Mouse (Mus musculus) thymus, postnatal 4 days (tissue): ENCODE data around the gene Lrmp.
"Not testable (repeated sequence)": the region's sequence is repeated elsewhere in the genome, so short reads cannot be mapped to it uniquely, and the experiment has no call there.

ENCODE experiments used
- DNase-seq: peaks from one replicate; pipeline ENCODE4 v3.0.0; 2021

The Lrmp gene

DNA sequence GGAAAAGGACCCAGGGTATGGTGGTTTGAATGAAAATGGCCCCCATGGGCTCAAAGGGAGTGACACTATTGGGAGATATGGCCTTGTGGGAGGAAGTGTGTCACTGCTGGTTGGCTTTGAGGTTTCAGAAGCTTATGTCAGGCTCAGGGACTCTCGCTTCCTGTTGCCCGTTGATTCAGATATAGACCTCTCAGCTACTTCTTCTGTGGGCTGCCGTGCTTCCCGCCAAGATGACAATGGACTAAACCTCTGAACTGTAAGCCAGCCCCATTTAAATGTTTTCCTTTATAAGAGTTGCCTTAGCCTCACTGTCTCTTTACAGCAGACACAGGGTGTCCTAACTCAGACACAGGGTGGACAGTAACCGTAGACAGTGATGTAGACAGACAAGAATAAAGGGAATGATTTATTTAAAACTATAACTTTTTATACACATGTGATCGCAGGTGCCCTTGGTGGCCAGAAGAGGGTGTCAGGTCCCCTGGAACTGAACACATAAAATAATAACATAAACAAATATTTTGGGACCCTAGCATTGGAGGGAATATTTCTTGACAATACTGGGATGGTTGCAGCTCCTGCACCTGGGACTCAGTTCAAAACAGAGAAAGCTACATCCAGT, at the start of gene Lrmp:
Gene Lrmp (plus strand): TSS at position 178 of the 622 bp plus-strand sequence.
- no peak for DNase-seq

- no peak for DNase-seq
Measured at GRCm38 (mm10) chr6:145066416-145066815, 49.0 kb upstream of the Lrmp start.

DNA sequence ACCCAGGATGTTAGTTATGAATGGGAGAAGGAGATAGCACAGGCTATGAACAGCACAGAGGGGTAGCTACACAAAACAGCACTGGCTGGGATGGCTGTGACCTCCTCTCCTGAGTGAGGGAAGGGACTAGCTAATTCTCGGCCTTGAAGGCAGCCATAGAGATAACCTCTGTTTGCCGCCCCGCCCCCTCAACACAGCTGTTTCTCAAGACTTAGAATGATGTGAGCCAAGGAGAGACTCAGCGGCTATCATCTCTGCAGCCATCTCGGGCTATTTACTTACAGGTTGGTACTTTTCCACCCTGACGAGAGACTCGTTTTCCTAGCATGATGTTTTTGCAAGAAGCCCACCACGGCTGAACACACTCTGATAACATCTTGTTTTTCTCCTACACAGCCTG, 47.8 kb upstream of the Lrmp start:
- DNase-seq = no peak

DNA sequence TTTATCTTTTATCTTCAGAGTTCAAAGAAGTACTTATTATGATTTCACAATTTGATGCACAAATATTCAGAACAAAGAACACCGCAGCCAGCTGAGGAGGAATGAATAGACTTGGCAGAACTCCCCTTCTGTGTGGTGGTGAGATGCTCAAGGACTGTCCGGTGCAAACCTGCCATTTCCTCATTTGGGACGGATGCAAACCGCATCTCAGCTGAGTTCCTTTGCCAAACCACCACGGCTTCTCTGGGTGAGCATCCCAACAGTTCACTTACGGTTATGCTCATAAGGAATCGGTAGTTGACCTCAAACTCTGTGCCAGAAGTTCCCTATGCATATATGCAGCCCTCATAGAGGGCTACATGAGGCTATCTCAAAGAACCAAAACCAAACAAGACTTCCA, 46.1 kb upstream of the Lrmp start:
- no peak for DNase-seq

DNA sequence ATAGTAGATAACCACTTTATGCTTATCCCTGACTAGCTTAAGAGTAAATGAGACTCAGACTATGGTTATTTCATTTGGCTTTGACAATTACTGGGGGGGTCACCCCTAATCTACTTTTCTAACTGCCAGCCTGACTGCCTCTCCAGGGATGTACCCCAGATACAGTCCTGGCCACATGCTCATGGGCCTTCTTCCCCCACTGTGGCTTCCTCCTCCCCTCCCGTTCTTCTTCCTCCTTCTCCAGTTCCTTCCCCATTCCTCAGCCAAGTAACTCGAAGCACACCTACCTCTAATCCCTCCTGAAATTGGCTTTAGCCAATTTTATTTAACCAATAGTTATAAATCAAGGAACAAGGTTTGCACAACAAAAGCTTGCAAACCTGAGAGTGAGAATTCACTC, 45.5 kb upstream of the Lrmp start:
- DNase-seq = no peak

GRCm38 (mm10) chr6:145074461-145074860, 41.0 kb upstream of the Lrmp start:
- DNase-seq = no peak

GRCm38 (mm10) chr6:145075088-145075547, 40.3 kb upstream of the Lrmp start:
- DNase-seq = peak; percentile 31

GRCm38 (mm10) chr6:145075548-145076224, 39.8 kb upstream of the Lrmp start, which contains the start of gene Bcat1:
Gene Bcat1, minus strand, starts transcription at chr6:145076184.
- peak; percentile 66 for DNase-seq

GRCm38 (mm10) chr6:145076286-145076685, 39.2 kb upstream of the Lrmp start:
- no peak for DNase-seq

DNA sequence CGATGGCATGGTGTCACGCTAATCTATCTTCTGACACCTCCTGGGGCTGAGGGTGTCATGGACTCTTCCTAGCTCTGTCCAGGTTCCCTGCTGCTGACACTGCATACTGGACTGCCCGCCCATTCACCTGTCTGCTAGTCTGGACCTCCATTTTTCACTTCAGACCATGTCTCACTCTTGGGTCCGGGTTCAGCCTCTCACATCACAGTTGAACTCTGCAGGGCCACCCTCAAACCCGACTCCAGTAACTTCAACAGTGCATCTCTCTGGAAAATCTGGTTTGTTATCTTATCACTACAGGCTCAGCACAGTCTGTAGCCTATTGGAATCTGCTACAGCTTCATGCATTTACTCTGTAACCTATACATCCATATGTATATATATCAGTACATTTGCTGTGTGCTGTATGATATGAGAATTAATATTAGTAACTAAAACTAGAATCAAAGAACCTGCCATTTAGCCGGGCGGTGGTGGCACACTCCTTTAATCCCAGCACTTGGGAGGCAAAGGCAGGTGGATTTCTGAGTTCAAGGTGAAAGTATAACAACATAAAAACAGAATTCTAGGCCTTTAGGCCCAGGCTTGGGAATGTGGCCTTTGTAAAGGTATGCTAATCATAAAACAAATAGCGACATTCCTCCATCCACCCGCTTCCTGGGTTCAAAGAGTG, 36.2 kb upstream of the Lrmp start:
- DNase-seq = no peak

GRCm38 (mm10) chr6:145081721-145082120, 33.7 kb upstream of the Lrmp start:
- DNase-seq = no peak

- DNase-seq = no peak
Measured at GRCm38 (mm10) chr6:145084343-145085117, 30.9 kb upstream of the Lrmp start.

- no peak for DNase-seq
Measured at GRCm38 (mm10) chr6:145088451-145089113, 26.9 kb upstream of the Lrmp start.

DNA sequence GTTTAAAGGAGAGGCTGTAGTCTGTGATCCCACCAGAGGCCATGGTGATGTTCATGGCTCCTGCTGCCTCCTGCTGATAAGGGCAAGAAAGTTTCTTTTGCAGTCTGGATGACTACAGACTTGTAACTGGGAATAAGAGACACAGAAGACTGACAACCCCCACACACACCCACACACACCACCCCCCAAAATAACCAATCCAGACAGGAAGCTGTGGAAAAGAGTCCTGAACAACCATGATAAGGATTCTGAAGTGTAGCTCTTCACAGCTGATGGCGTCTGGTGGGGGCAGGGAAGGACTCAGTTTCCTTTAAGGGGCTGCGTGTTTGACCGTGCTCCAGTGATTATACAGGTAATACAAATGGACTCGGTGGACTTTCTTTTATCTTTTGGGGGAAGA, 26.1 kb upstream of the Lrmp start:
- peak; percentile 29 for DNase-seq

DNA sequence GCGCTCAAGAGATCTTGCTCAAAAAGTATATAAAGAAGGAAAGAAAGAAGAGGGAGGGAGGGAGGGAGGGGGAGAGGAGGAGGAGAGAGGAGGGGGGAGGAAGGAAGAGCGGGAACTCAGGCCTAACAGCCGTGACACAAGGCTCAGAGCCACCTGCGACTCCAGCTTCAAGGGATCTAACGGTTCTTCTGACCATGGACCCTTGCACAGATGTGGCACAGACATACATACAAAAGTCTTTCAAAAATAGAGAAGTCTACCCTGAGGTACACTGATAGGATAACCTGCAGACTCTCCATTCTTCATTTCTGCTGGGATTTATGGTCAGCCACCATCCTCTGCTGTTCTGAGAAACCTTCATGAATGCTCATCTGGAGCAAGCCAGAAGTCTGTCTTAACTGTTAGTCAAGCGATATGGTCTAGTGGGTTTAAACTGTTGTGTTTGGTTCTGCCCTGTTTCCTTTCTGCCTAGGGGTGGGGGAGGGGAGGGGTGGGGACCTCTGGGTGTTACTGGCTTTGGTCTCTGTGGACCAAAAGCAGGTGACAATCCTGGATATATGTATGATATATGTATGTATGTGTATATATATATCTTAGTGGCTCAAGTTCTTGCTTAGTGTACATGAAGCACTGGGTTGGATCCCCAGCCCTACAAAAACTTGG, 25.1 kb upstream of the Lrmp start:
- DNase-seq = peak; percentile 68

- no peak for DNase-seq
Measured at GRCm38 (mm10) chr6:145090928-145091327, 24.5 kb upstream of the Lrmp start.

DNA sequence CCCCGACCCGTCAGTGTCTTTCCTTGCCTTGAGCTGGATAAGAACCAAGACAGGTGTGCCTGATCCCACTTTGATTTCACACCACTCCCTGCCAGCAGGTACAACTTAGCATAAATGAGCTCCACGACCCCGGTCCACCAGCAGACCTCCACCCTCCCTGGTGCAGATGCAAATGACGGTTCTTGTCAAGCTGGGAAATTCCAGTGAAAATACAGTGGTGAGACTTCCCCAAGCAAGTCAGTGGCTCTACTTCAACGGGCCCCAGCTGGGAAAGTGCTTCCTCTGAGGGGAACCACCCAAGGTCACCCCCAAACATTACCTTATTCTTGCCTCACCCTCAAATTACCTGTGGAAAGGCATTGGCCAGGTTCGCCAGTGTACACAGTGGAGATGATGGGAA, 23.5 kb upstream of the Lrmp start:
- DNase-seq = no peak

DNA sequence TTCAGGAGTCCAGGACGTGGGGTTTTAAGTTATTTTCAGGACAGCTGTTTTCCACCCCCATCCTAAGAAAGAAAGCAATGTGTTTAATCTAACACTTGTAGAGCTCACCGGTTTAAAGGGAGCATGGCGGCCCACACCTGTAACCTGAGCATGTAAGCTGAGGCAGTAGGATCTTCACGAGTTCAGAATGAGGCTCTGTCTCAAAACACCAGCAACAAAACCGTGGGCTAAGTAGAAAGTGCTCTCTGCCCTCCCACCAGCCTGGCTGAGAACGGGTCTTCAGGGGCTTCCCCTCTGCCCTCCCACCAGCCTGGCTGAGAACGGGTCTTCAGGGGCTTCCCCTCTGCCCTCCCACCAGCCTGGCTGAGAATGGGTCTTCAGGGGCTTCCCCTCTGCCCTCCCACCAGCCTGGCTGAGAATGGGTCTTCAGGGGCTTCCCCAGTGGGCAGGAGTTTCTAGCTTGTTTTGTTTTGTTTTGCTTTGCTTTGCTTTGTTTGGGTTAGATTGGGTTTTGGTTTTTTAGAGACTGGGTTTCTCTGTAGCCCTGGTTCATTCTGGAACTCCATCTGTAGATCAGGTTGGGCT, 22.3 kb upstream of the Lrmp start:
- DNase-seq = not testable (repeated sequence)

GRCm38 (mm10) chr6:145094431-145094830, 21.0 kb upstream of the Lrmp start:
- no peak for DNase-seq

DNA sequence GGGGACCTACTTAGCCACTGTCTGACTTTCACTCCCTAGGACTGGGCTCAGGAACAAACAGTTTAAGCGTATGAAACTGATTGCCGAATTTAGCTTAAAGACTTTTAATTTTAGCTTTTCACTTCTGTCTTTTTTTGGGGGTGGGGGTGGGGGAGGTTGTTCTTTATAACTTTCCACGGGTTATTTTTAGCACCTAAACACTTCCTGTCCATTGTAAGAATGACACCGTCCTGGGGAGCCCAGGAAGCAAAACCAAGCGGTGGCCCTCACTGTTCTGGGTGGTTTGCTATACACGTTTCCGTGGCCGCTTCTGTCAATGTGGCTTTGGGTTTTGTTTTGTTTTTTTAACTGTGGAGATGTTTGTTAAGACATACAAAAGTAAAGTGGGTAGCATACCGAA, 14.5 kb upstream of the Lrmp start:
- DNase-seq = peak; percentile 40

DNA sequence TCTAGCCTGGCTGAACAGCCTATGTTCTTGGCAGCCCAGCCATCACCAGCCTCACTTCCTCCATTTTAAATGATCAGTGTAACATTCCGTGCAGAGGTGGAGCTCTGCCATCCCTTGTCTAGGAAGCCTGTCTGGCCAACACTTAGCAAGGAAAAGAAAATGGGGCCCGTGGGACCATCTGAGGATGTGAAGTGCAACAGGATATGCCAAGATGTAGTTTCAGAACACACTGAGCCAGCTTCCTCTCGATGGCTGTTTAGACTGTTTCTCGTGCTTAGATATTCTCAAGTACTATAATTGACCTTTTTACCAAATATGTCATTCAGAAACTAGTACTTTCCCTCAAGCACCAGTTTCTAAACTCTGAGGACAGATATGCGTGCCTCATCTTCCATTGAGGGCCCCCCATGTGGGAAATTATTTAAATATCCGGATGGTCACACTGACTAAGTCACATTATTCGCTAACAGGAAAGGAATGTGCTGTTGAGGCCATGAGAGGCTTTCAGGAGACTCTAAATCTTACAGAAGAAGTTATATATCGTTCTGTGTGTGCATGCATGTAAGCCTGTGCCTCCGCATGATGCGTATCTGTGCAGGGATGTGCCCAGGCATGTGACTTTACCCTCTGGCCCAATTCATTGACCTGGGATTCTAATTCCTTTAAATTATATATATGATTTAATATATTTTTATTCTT, 11.1 kb upstream of the Lrmp start:
- no peak for DNase-seq
